Mouse (Mus musculus): ENCODE measurements around the gene Hnmt. TPM values are rescaled to one million over a fixed set of nuclear protein-coding genes. Genes with fewer than 3 reads are reported as not detected.

Gene Hnmt
- not detected for polyA plus RNA-seq (2012; fragmentation: generic; extraction: Trizol)
- long read RNA-seq, experiment 1 = 0 reads
- long read RNA-seq, experiment 2 = 0 reads

- H3ac ChIP-seq (ENCODE audit: control insufficient read depth, insufficient read length, low read depth) = no peak within 1 kb of the TSS
- no peaks in the 10 kb centered on the region for H3K79me3 ChIP-seq (ENCODE audit: low read depth)
- H3K36me3 ChIP-seq (ENCODE audit: control insufficient read depth, insufficient read depth) = no peaks in the 10 kb centered on the region
- H3K79me2 ChIP-seq (ENCODE audit: control insufficient read depth, insufficient read depth) = no peaks in the 10 kb centered on the region
- H3K4me3 ChIP-seq (ENCODE audit: insufficient read depth, poor library complexity, severe bottlenecking) = no peak within 1 kb of the TSS
- TF ChIP-seq MYOG (IDR thresholded peaks at IDR 0.05; ENCODE audit: control insufficient read depth, extremely low read depth, insufficient read length) (no peak), CTCF (IDR thresholded peaks at IDR 0.05; ENCODE audit: control insufficient read depth, insufficient read depth, insufficient read length) (no peak)
- H3K27me3 ChIP-seq (ENCODE audit: control insufficient read depth, insufficient read depth, insufficient read length) = no peaks in the 10 kb centered on the region
These were observed at the start of gene Hnmt for GRCm38 (mm10) chr2:24049344-24049990. Hnmt (minus strand) TSS chr2:24049394.

GRCm38 (mm10) chr2:24096495-24096894, 47.3 kb upstream of the Hnmt start, which contains the start of gene Tbpl2:
Tbpl2 (minus strand) TSS chr2:24096595.
- H3K27me3 ChIP-seq (ENCODE audit: control insufficient read depth, insufficient read depth, insufficient read length) = no peaks in the 10 kb centered on the region
- H3K4me3 ChIP-seq (ENCODE audit: insufficient read depth, poor library complexity, severe bottlenecking) = no peak within 1 kb of the TSS
- TF ChIP-seq CTCF (IDR thresholded peaks at IDR 0.05; ENCODE audit: control insufficient read depth, insufficient read depth, insufficient read length) (no peak), CEBPB (IDR thresholded peaks at IDR 0.05; ENCODE audit: low read depth) (no peak), MYOG (IDR thresholded peaks at IDR 0.05; ENCODE audit: control insufficient read depth, extremely low read depth, insufficient read length) (no peak), MAX (IDR thresholded peaks at IDR 0.05) (no peak), USF1 (IDR thresholded peaks at IDR 0.05; ENCODE audit: low read depth) (no peak), MYOD1 (IDR thresholded peaks at IDR 0.05; ENCODE audit: control insufficient read depth, insufficient read length, low read depth) (no peak), FOSL1 (IDR thresholded peaks at IDR 0.05; ENCODE audit: insufficient read depth, low read length, poor library complexity, severe bottlenecking) (no peak)
- H3K79me2 ChIP-seq (ENCODE audit: control insufficient read depth, insufficient read depth) = no peaks in the 10 kb centered on the region
- H3ac ChIP-seq (ENCODE audit: control insufficient read depth, insufficient read length, low read depth) = no peak within 1 kb of the TSS
- no peaks in the 10 kb centered on the region for H3K79me3 ChIP-seq (ENCODE audit: low read depth)
- no peaks in the 10 kb centered on the region for H3K36me3 ChIP-seq (ENCODE audit: control insufficient read depth, insufficient read depth)

- Histone ChIP-seq H3ac (ENCODE audit: control insufficient read depth, insufficient read length, low read depth) (no peak overlapping the region), H3K36me3 (ENCODE audit: control insufficient read depth, insufficient read depth) (no peaks in the 10 kb centered on the region), H3K27me3 (ENCODE audit: control insufficient read depth, insufficient read depth, insufficient read length) (no peaks in the 10 kb centered on the region), H3K79me3 (ENCODE audit: low read depth) (no peaks in the 10 kb centered on the region), H3K4me3 (ENCODE audit: insufficient read depth, poor library complexity, severe bottlenecking) (no peak overlapping the region), H3K79me2 (ENCODE audit: control insufficient read depth, insufficient read depth) (no peaks in the 10 kb centered on the region)
- TF ChIP-seq CTCF (IDR thresholded peaks at IDR 0.05; ENCODE audit: control insufficient read depth, insufficient read depth, insufficient read length) (no peak), USF1 (IDR thresholded peaks at IDR 0.05; ENCODE audit: low read depth) (no peak), CEBPB (IDR thresholded peaks at IDR 0.05; ENCODE audit: low read depth) (no peak), FOSL1 (IDR thresholded peaks at IDR 0.05; ENCODE audit: insufficient read depth, low read length, poor library complexity, severe bottlenecking) (no peak), MYOG (IDR thresholded peaks at IDR 0.05; ENCODE audit: control insufficient read depth, extremely low read depth, insufficient read length) (no peak), MYOD1 (IDR thresholded peaks at IDR 0.05; ENCODE audit: control insufficient read depth, insufficient read length, low read depth) (no peak), MAX (IDR thresholded peaks at IDR 0.05) (no peak)
These were observed 41.7 kb upstream of the Hnmt start for GRCm38 (mm10) chr2:24090921-24091320.

GRCm38 (mm10) chr2:24050459-24050858, 1.3 kb upstream of the Hnmt start:
- Histone ChIP-seq H3K79me3 (ENCODE audit: low read depth) (no peaks in the 10 kb centered on the region), H3K27me3 (ENCODE audit: control insufficient read depth, insufficient read depth, insufficient read length) (no peaks in the 10 kb centered on the region), H3ac (ENCODE audit: control insufficient read depth, insufficient read length, low read depth) (no peak overlapping the region), H3K79me2 (ENCODE audit: control insufficient read depth, insufficient read depth) (no peaks in the 10 kb centered on the region), H3K36me3 (ENCODE audit: control insufficient read depth, insufficient read depth) (no peaks in the 10 kb centered on the region), H3K4me3 (ENCODE audit: insufficient read depth, poor library complexity, severe bottlenecking) (no peak overlapping the region)
- no peak for TF ChIP-seq CEBPB (IDR thresholded peaks at IDR 0.05; ENCODE audit: low read depth)
- TF ChIP-seq CTCF (IDR thresholded peaks at IDR 0.05; ENCODE audit: control insufficient read depth, insufficient read depth, insufficient read length) = no peak
- TF ChIP-seq MYOG (IDR thresholded peaks at IDR 0.05; ENCODE audit: control insufficient read depth, extremely low read depth, insufficient read length) = no peak
- TF ChIP-seq MYOD1 (IDR thresholded peaks at IDR 0.05; ENCODE audit: control insufficient read depth, insufficient read length, low read depth) = no peak
- TF ChIP-seq MAX (IDR thresholded peaks at IDR 0.05) = no peak
- TF ChIP-seq USF1 (IDR thresholded peaks at IDR 0.05; ENCODE audit: low read depth) = no peak
- no peak for TF ChIP-seq FOSL1 (IDR thresholded peaks at IDR 0.05; ENCODE audit: insufficient read depth, low read length, poor library complexity, severe bottlenecking)

- TF ChIP-seq CEBPB (IDR thresholded peaks at IDR 0.05; ENCODE audit: low read depth) = no peak
- TF ChIP-seq MYOG (IDR thresholded peaks at IDR 0.05; ENCODE audit: control insufficient read depth, extremely low read depth, insufficient read length) = no peak
- Histone ChIP-seq H3K79me2 (ENCODE audit: control insufficient read depth, insufficient read depth) (no peaks in the 10 kb centered on the region), H3K79me3 (ENCODE audit: low read depth) (no peaks in the 10 kb centered on the region), H3K36me3 (ENCODE audit: control insufficient read depth, insufficient read depth) (no peaks in the 10 kb centered on the region), H3K27me3 (ENCODE audit: control insufficient read depth, insufficient read depth, insufficient read length) (no peaks in the 10 kb centered on the region), H3ac (ENCODE audit: control insufficient read depth, insufficient read length, low read depth) (no peak overlapping the region), H3K4me3 (ENCODE audit: insufficient read depth, poor library complexity, severe bottlenecking) (no peak overlapping the region)
These were observed 605 bp downstream of the Hnmt start for GRCm38 (mm10) chr2:24048480-24049097.
